Mouse (Mus musculus) CD4-positive, CD25-positive, alpha-beta regulatory T cell, adult 2 months (primary cell): ENCODE results near the gene Snx14.
"Not testable (repeated sequence)": the region's sequence is repeated elsewhere in the genome, so short reads cannot be mapped to it uniquely, and the experiment has no call there.

Experiments
- DNase-seq: peaks from one replicate; pipeline ENCODE4 v3.0.0-alpha.2; 2012; ENCODE audit warnings: low read depth, low spot score

Snx14 gene

DNA sequence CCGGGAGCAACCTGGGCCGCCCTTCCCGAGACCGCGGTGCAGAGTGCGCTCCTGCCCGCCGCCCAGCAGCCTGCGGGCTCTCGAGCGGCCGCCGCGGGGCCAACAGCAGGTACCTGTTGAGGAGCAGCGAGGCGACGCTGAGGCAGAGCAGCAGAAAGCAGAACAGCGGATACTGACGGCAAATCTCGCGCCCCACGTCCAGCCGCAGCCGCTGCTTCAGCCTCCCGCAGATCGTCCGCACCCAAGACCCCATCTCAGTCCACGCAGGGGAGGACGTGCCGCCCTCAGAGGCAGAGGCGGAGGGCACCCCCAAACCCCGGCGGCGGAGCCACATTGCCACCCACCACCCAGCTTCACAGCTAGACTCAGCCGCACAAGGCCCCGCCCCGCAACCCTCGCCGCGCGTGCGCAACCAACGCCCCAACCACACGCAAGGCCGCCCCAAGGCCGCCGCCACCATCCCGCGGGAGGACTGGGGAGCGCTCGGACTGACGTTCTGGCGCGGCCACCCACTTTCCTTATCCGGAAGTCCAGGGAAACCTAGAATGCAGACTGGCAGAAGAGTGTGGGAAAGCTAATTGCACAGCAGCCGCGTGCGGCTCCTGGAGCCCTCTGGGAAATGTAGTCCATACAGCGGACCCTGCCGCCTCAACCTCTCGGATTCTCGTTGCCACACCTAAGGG is at the start of gene Snx14:
Gene Snx14, minus strand, starts transcription at position 404 of the 683 bp plus-strand sequence.
- peak; percentile 95 for DNase-seq

DNA sequence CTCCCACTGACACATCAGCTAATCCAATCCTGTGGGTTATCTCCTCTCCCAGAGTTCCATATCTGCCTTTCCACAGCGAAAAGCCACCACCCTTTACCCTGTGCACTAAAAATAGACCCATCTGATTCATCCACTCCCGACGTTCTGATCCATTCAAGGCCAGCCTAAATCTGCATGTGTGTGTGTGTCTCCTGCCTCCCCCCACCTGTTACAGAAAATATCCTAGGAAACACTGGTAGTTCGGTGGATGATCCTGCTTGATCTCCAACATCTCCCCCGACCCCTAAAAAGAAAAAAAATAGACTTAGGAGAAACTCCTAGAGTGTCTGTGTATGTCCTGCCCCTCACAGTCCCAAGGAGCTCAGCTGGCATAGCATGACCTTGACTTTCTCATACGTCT is 45.8 kb upstream of the Snx14 start:
- DNase-seq, result no peak

DNA sequence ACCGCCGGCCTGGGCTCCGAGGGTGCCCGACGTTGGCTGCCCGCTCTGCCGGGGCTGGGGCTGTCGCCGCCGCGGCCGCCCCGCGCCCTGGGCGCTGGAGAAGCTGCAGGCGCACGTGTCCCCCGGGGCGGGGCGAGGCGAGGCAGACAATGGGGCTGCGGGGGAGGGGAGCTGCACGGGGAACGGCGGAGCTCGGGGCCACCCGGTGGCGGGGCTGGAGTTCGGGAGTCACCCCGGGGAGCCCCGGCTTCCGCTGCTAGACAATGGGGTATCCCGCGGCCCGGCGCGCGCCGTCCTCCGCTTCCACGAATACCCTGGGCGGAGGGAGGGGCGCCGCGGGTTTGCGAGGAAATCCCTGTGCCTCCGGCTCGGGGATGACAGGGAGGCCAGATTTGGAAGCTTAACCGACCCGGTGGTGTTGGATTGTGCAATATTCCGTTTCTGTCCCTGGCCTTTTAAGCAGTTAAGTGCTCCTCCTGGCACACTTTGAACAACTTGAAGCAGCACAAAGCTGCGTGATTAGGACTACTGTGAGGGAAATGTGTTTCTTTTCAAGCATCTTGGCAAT is 44.2 kb upstream of the Snx14 start:
- DNase-seq, result peak; percentile 88

DNA sequence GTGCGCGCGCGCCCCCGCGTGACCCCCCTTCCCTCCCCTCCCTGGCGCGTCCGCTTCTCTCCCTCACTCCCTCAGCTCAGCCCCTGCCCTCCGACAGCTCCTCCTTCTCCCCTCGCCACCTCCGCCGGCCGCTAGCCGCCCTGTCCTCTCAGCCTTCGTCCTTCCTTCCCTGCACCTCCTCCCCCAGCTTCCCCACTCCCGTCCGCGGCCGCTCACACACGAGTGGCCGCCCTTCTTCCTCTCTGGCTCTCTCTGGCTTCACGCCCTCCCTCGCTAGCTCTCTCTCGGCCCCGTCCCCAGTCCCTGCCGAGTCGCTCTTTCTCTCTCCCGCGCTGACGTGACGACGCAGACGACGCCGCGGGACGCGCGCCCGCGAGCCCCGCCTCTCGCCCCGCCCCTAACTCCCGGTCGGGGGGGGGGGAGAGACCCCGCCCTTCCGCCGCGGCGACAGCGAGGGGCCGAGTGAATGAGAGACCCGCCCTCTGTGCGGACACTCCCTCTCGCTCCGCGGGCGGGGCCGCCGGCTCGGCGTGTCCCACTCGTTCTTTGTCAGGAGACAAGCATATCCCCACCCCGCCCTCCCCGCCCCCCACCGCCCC is 43.6 kb upstream of the Snx14 start, which contains the start of gene Syncrip:
Gene Syncrip, minus strand, starts transcription at position 345 of the 599 bp plus-strand sequence.
- peak; percentile 96 for DNase-seq

DNA sequence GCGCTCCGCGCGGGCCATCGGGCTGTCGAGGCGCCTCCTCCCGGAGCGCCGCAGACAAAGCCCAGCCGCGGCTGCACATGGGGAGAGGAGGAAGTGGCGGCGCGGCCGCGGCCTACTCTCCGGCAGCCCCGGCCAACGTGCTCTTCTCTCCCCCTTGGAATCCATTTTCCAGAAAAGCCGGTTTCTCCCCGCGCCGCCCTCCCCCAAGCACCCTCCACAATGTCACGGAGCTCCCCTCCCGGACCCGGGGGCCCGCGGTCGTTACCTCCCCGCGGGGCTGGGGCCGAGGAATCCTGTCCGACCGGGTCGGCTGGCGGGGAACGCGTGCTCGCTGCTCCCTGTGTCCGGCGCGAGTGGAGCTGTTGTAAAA is 43.0 kb upstream of the Snx14 start:
- DNase-seq, result peak; percentile 67

DNA sequence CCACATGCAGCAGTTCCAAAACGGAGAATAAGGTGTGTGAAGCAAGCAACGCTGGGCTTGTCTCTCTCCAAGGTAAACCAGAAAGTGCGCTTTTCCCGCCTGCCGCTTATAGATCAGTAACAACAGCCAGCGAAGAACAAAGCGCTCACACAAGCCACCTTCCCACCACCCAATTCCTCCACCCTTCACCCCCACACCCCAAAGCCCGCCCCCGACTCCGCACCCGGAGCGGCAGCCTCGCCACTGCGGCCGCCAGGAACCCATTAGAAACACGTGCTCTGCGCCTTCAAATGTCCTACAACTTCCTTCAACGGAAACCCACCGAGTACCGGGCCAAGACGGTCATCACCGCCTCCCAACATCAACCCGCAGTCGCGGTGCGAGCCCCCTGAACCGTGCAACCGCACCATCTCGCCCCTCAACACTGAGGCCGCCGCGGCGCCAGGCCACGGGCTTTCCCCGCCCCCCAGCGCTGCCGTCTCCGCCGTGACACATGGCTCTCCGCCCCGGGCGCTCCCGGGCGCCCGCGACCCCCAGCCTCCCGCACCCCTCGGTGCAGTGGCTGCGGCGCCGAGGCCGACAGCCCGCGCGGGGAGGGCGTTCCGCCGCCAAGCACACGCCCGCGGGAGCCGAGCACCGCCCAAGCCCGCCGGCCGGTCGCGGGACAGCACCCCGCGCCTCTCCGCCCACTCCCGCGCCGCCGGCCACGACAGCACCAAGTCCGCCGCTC is 42.5 kb upstream of the Snx14 start:
- peak; percentile 64 for DNase-seq

DNA sequence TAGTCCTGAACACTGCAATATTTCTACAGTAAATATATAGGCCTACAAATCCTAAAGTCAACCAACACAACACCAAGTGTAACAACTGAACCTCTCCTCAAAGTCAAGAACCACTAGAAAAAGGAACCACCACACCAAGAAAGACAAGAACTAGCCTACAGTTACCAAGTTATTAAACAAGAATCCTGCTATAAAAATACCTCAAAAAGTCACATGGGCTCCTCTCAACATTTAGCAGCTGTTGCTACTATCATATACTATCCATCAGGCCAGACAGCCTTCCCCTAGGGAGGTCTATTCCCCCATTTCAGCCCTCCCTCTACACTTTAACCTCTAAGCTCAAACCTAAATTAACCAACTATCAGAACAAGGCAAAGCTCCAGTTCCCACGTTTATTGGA is 41.4 kb upstream of the Snx14 start:
- no peak for DNase-seq

DNA sequence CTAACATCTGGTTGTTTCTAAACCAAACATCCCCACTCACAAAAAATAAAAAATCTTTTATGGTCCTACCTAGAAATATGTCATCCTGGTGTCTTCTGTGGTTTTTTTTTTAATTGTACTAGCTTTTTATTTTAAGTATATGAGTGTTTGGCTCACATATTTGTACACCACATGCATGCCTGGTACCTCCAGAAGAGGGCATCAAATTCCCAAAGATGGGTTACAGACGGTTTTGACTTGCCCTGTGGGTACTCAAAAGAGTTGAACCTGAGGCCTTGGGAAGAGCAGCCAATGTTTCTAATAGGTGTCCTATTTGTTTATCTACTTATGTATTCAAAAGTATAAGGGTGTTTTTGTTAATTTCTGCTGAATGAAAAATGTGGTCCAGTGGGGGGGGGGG is 37.4 kb upstream of the Snx14 start:
- peak; percentile 51 for DNase-seq

DNA sequence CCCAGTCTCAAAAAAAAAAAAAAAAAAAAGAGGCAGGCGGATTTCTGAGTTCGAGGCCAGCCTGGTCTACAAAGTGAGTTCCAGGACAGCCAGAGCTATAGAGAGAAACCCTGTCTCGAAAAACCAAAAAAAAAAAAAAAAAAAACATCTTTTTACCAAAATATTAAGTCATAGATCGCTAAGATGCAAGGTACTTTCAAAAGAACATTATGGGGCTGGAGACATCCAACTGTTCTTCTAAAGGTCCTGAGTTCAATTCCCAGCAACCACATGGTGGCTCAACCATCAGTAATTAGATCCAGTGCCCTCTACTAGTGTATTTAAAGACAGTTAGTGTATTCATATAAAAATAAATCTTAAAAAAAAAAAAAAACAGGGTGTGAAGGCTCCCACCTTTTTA is 22.3 kb upstream of the Snx14 start:
- DNase-seq, result not testable (repeated sequence)

DNA sequence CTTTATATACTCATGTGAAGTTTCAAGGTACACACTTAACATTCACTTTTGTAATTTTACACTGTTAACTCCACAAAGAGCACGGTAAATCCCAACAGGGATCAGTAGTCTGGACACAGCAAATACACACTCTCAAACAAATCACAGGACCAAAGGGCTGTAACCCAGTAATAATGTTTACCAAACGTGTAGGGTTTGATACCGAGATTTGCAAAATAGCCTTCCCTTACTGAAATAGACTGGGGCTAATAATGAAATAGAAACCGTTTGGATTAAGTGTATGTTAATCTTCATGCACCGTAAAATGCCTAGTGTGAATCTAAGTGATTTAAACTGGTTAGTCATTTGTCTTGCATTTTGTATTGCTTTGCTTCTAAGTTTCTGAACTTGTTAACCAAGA is 1.2 kb upstream of the Snx14 start:
- no peak for DNase-seq

DNA sequence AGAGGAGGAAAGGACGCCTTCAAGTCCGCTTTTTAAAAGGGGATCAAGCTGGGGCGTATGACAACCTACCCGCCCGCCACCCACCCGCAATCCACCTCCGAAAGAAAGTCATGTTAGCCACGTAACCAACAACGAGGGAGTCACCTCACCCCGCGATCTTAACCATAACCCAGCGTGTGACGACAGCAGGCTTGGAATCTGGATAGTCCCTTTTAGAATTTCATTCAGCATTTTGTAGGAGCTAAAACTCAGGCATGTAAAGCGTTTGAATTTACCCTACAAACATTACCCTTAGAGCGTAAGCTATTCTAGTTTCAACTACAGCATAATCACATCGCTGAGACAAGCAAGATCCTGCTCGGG is 461 bp upstream of the Snx14 start:
- DNase-seq, result no peak

DNA sequence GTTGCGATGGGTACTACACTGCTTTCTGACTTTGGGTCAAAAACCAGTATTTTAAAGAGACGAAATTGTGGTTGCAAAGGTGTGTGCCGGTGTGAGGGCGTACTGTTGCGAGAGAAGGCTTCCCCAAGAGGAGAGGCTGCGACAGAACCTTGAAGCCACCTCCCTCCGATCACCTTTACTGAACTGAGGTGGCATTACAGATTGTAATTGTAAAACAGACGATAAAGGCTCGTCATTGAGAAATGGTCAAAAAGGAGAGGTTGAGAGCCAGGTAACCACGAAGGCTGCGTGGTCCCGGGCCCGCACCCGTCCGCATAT is 562 bp downstream of the Snx14 start:
- DNase-seq, result no peak

DNA sequence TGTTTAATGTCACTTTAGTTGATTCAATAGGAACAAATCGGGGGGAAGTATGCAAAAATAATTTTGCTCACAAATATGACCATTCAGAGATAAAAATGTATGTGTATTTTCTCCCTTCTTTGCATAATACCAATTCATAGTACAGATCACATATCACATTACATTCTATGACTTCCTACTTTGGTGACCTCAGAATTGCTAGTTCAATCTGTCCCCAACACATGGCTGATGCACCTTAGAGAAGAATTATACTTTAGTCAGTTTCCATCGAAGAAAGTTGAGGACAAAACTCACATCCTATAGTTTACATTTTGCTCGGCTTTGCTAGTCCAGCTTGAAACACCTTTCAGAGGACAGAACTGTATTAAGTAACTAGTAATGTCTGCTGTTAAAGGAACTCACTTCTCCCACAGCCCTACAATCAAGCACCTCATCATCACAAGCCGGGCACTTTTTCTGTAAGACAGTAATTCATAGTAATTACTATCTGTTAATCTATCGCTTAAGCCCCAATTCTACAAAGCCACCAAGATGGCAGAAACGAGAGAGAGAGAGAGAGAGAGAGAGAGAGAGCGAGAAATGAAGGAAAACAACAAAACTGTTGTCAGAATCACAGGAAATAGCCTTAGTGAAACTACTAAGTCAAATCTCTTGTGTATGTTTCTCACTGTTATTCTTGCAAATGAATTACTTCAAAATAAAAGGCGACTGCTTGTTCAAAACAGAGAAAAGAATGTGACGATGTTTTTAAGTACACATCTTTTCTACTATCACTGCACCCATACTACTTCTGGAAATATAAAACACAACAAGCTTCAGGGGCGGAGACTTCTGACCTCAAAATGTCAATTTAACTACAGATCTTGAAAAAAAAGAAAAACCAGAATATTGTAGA is 1.2 kb downstream of the Snx14 start:
- DNase-seq, result peak; percentile 35

DNA sequence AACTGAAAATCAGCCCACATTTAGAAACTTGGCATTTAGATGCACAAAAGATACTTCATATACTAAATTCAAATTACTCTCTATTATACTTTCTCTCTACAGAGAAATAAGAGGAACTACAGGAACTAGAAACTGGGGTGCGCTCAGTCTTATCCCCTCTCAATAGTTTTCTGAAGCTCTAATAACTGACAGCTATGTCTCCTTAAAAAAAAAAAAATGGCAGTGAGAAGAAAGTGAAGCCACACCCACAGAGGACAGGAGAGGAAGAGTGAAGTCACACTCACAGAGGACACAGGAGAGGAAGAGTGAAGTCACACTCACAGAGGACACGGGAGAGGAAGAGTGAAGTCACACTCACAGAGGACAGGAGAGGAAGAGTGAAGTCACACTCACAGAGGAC is 14.4 kb downstream of the Snx14 start:
- DNase-seq, result no peak

DNA sequence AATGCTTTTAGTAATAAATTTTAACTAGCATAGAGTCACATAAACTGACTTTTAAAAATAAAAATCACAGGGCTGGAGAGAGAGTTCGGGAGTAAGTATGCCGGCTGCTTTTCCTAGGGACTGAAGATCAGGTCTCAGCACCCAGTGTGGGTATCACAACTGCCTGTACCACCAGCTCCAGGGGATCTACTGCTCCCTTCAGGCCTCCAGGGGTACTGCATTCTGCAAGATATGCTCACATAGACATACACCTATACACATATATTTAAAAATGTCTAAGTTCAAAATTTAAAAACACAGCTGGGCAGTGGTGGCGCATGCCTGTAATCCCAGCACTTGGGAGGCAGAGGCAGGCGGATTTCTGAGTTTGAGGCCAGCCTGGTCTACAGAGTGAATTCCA is 16.3 kb downstream of the Snx14 start:
- no peak for DNase-seq

DNA sequence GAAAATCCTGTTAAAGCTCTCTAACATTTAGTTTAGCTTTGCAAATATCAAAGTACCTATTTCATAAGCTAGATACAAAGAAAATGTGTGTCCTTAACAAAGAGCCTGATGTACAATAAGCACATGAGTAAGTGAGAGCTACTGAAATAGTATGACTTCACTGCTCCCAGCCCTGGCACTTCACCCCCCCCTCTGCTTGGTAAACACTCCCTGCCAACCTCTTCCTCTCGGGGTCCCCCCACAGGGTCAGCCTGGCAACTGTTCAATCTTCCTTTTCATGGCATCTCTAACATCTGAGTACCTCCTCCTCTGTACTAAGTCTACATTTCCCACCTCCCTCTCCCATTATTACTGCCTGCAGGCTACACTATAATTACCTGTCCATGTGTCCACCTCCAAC is 22.0 kb downstream of the Snx14 start:
- no peak for DNase-seq

DNA sequence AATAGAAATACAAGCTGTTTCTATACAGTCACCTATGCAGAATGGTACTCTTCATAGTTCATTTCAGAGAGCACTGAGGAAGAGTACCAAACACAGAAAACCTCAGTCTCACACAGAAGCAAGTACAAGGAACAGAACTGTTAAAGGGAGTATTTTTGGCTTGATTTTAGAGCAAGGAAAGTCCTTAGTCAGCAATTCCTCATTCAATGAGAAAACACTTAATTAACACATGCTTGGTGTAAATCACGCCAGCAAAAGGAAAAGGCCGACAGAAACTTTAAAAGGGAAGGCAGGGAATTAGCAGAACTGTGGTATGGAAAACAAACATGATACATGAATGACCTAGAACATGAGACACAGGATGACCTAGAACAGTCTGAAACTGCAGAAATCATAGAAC is 28.8 kb downstream of the Snx14 start:
- no peak for DNase-seq

DNA sequence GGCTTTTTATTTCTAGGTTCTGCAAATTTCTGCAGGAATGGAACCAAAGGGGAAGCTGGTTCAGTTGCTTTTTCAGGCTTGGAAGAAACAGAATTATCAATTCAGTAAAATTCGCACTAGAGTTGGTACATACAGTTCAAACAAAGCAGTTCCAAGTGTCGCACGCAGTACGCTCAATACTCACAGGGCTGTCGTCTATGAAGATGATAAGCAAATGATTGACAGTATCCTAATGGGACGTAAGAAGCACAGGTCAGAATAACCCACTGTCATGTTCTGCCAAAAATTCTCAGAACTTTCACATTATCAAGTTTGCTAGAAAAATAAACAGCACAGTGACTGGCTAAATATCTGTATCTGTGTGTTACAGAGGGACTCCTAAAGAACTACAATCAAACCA is 34.2 kb downstream of the Snx14 start:
- DNase-seq, result no peak

DNA sequence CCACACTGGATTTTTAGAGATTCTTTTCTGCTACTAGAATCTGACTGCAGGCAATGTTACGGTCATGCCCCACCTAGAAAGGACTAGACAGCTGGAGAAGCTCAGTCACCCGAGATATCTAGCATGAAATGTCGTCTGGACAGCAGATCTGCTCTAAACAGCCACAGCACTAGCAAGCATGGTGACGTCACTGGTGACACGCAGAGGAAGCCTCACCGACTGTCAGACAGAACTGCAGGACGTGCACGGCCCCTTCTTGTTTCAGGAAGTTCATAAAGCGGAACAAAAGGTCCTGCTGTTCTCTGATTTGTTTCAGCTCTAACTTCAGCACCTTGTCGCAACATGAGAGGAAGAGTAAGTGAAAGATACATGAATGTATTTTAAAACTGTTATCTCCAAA is 34.7 kb downstream of the Snx14 start:
- peak; percentile 52 for DNase-seq

DNA sequence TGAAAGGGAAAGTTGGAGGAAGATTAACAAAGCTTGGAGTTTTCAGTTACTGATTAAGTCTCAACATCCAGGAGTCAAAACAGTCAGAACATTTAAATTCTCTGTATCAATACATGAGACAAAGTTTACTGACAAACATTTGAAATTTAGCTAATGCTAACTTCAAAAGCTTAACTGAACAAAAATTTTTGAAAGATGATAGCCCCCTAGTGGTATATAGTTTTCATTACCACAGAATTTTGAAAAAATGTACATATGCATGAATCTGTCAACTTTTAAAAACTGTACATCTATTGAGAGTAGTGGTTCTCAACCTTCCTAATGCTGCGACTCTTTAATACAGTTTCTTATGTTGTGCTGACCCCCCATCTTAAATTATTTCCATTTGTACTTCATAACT is 40.3 kb downstream of the Snx14 start:
- peak; percentile 34 for DNase-seq

DNA sequence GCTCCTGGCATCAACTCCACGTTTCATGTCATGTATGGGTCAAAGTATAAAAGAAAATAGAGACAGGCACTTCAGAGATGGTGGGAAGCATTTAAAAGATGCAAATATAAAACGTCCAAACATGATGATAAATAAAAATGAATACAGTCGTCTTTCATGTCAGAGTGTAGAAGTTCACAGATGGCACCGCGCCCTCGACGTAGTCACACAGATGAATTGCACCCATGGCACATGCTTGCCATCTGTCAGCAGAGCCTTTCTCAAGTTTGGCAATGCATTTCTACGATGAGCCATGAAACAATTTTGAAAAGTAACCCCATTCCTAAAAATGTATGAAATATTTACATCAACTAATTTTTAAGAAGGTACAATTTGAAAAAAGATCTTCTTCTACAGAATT is 43.9 kb downstream of the Snx14 start:
- no peak for DNase-seq

DNA sequence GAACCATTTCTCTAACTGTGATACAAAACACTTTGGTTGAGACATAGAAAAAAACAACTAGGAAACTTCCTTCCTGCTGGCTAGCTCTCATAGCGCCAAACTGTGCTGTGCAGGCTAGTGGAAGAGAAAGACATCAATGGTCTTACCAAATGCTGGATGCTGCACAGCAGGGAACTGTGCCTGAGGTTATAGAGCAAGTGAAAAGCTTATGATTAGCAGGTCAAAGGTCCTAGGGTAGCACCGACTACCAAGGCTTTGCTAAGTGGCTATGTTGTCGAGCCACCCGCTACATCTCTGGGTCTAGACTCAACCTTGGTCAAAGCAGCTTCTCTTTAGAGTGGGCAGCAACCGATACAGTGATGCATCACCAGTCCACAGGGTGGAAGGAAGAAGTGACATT is 49.9 kb downstream of the Snx14 start:
- no peak for DNase-seq
